Mouse (Mus musculus) liver, embryonic 16.5 days (tissue): Measurements from ENCODE around the gene Habp2. TPM values are rescaled to one million over a fixed set of nuclear protein-coding genes. Genes with fewer than 3 reads are reported as not detected.

ENCODE experiments used
- ATAC-seq: fragments of 200-750 bp; cut with Nextera tagmentation; 2 replicates; pipeline ENCODE4 v1.8.0; 2017; ENCODE audit warnings: low read depth, mild to moderate bottlenecking, moderate number of reproducible peaks, moderate library complexity
- H3K27ac ChIP-seq: fragments of 300-500 bp; sonication (generic); 2 replicates; pipeline ENCODE4 v1.5.1; 2014; ENCODE audit warnings: mild to moderate bottlenecking, low read length
- H3K27me3 ChIP-seq: fragments of 300-500 bp; sonication (generic); 2 replicates; pipeline ENCODE4 v1.6.1; 2014; ENCODE audit warnings: low read depth, low read length, mixed read lengths; ENCODE audit not compliant: control insufficient read depth, insufficient read depth
- H3K36me3 ChIP-seq: fragments of 300-500 bp; sonication (generic); 2 replicates; pipeline ENCODE4 v1.6.1; 2014; ENCODE audit warnings: mild to moderate bottlenecking; ENCODE audit not compliant: control insufficient read depth, insufficient read depth
- H3K4me1 ChIP-seq: fragments of 300-500 bp; sonication (generic); 2 replicates; pipeline ENCODE4 v1.6.1; 2014; ENCODE audit warnings: low read depth, low read length, mixed read lengths; ENCODE audit not compliant: control insufficient read depth
- H3K4me2 ChIP-seq: fragments of 300-500 bp; sonication (generic); 2 replicates; pipeline ENCODE4 v1.6.1; 2014; ENCODE audit warnings: low read depth, low read length, mixed read lengths
- H3K4me3 ChIP-seq: fragments of 300-500 bp; sonication (generic); 2 replicates; pipeline ENCODE4 v1.5.1; 2014; ENCODE audit warnings: low read depth, mild to moderate bottlenecking, low read length
- H3K9ac ChIP-seq: fragments of 300-500 bp; sonication (generic); 2 replicates; pipeline ENCODE4 v1.6.1; 2014; ENCODE audit warnings: low read depth, low read length
- H3K9me3 ChIP-seq: fragments of 300-500 bp; sonication (generic); replicated peaks from 2 replicates; pipeline ENCODE4 v1.6.1; 2016; ENCODE audit warnings: low read length; ENCODE audit not compliant: control insufficient read depth
- WGBS: fragments of 180-500 bp; shearing (Covaris S2); extraction: QIAGEN DNeasy Blood & Tissue Kit; methylation state at CpG from one replicate; pipeline ENCODE4 v1.1.7; 2014; ENCODE audit not compliant: insufficient replicate concordance; 5-methylcytosine and 5-hydroxymethylcytosine counted together
- polyA plus RNA-seq: library from polyadenylated mRNA; unstranded; fragments of >200 nt; fragmentation: Nextera tagmentation; extraction: Ambion mirVana; gene quantifications from 2 replicates; pipeline ENCODE4 v1.2.1, GENCODE M21; 2015

Gene Habp2
- polyA plus RNA-seq, 1 experiment from 2014 or later = 78.4 TPM

- no peak for ATAC-seq
- Histone ChIP-seq H3K9ac (no peak overlapping the region), H3K9me3 (no peaks in the 10 kb centered on the region), H3K4me2 (no peak overlapping the region), H3K4me3 (no peak overlapping the region), H3K27ac (no peak overlapping the region), H3K36me3 (no peaks in the 10 kb centered on the region), H3K4me1 (no peaks in the 10 kb centered on the region; the same call in 1 of the 2 replicates), H3K27me3 (no peaks in the 10 kb centered on the region)
- WGBS = 38% methylated on average over 2 of the region's 2 CpGs
These were observed 72.0 kb downstream of the Habp2 start for GRCm38 (mm10) chr19:56358890-56359289.

GRCm38 (mm10) chr19:56363721-56364460 lies 77.0 kb downstream of the Habp2 start:
- no peak overlapping the region for H3K27ac ChIP-seq
- H3K4me2 ChIP-seq = no peak overlapping the region

GRCm38 (mm10) chr19:56364563-56364962 lies 77.6 kb downstream of the Habp2 start:
- no peak for ATAC-seq
- WGBS = 75% methylated on average over 8 of the region's 8 CpGs
- Histone ChIP-seq H3K9me3 (no peaks in the 10 kb centered on the region), H3K4me1 (no peaks in the 10 kb centered on the region), H3K27ac (no peak overlapping the region), H3K9ac (no peak overlapping the region), H3K4me3 (no peak overlapping the region), H3K4me2 (no peak overlapping the region), H3K36me3 (no peaks in the 10 kb centered on the region), H3K27me3 (no peaks in the 10 kb centered on the region)

More at GRCm38 (mm10) chr19:56363721-56364460, 77.0 kb downstream of the Habp2 start:
- no peaks in the 10 kb centered on the region for H3K9me3 ChIP-seq
- H3K36me3 ChIP-seq = no peaks in the 10 kb centered on the region
- ATAC-seq = no peak
- H3K27me3 ChIP-seq = no peaks in the 10 kb centered on the region
- 51% methylated on average over 15 of the region's 15 CpGs for WGBS
- no peak overlapping the region for H3K4me3 ChIP-seq
- H3K9ac ChIP-seq = no peak overlapping the region
- no peaks in the 10 kb centered on the region for H3K4me1 ChIP-seq

GRCm38 (mm10) chr19:56366168-56366567 lies 79.2 kb downstream of the Habp2 start:
- Histone ChIP-seq H3K9ac (no peak overlapping the region), H3K9me3 (no peaks in the 10 kb centered on the region), H3K36me3 (no peaks in the 10 kb centered on the region), H3K4me2 (no peak overlapping the region), H3K27me3 (no peaks in the 10 kb centered on the region), H3K4me3 (no peak overlapping the region), H3K4me1 (no peaks in the 10 kb centered on the region), H3K27ac (no peak overlapping the region)
- ATAC-seq = no peak
- WGBS = 67% methylated on average over 11 of the region's 11 CpGs

- ATAC-seq = no peak
- Histone ChIP-seq H3K27ac (no peak overlapping the region), H3K9me3 (no peaks in the 10 kb centered on the region), H3K4me3 (no peak overlapping the region), H3K4me2 (no peak overlapping the region), H3K36me3 (no peaks in the 10 kb centered on the region), H3K9ac (no peak overlapping the region), H3K4me1 (no peaks in the 10 kb centered on the region), H3K27me3 (no peaks in the 10 kb centered on the region)
- 70% methylated on average over 9 of the region's 9 CpGs for WGBS
These were observed 79.7 kb downstream of the Habp2 start for GRCm38 (mm10) chr19:56366625-56367024.

GRCm38 (mm10) chr19:56367778-56368177 lies 80.8 kb downstream of the Habp2 start:
- WGBS = 65% methylated on average over 7 of the region's 7 CpGs
- Histone ChIP-seq H3K27ac (no peak overlapping the region), H3K9ac (no peak overlapping the region), H3K36me3 (no peaks in the 10 kb centered on the region), H3K27me3 (no peaks in the 10 kb centered on the region), H3K4me1 (no peaks in the 10 kb centered on the region), H3K4me3 (no peak overlapping the region), H3K9me3 (no peaks in the 10 kb centered on the region), H3K4me2 (no peak overlapping the region)
- ATAC-seq = no peak

- Histone ChIP-seq H3K27me3 (no peaks in the 10 kb centered on the region), H3K9ac (no peak overlapping the region), H3K4me3 (no peak overlapping the region), H3K4me2 (no peak overlapping the region), H3K4me1 (no peaks in the 10 kb centered on the region), H3K9me3 (no peaks in the 10 kb centered on the region), H3K27ac (no peak overlapping the region), H3K36me3 (no peaks in the 10 kb centered on the region)
- 62% methylated on average over 7 of the region's 7 CpGs for WGBS
- no peak for ATAC-seq
These were observed 82.0 kb downstream of the Habp2 start for GRCm38 (mm10) chr19:56368912-56369311.

Other genes with a start within 250 kb of the Habp2 start
- 0.28 and 0.32 TPM in 2 replicates for gene Nrap, start 102.9 kb downstream of the Habp2 start, polyA plus RNA-seq
- 10.3 and 10.6 TPM in 2 replicates for gene Casp7, start 110.0 kb downstream of the Habp2 start, polyA plus RNA-seq
- gene Plekhs1, start 174.5 kb downstream of the Habp2 start, polyA plus RNA-seq = 0.07 TPM in 1 of 2 replicates, not detected in the other